In genomic region chr13:63677696-63678095, GRCm38 (mm10) we compare ENCODE assay signal across 20 mouse cellular contexts.
"Had no signal": no experiment of that assay in that cellular context is flagged by ENCODE, and none has a peak within 500 bp of the region (broad histone marks: within the 10 kb centered on the region; RNA-seq: fewer than 3 reads in every experiment).

No protein-coding gene starts in this region.

- H3K27ac ChIP-seq: limb, embryonic 12.5 days; limb, embryonic 15.5 days; liver, embryonic 14.5 days; midbrain, embryonic 15.5 days; neural tube, embryonic 12.5 days; stomach, embryonic 15.5 days had no signal

- H3K9ac ChIP-seq: limb, embryonic 12.5 days; limb, embryonic 15.5 days; liver, embryonic 14.5 days; liver, postnatal 0 days; lung, embryonic 14.5 days; midbrain, embryonic 15.5 days; neural tube, embryonic 12.5 days; stomach, embryonic 15.5 days had no signal

- H3K4me1 ChIP-seq: limb, embryonic 12.5 days; megakaryocyte, embryonic 14.5 days; midbrain, embryonic 15.5 days; neural tube, embryonic 12.5 days; stomach, embryonic 15.5 days had no signal

- H3K4me2 ChIP-seq: limb, embryonic 12.5 days; limb, embryonic 15.5 days; liver, embryonic 11.5 days; lung, embryonic 14.5 days; midbrain, embryonic 11.5 days; midbrain, embryonic 15.5 days; neural tube, embryonic 12.5 days; stomach, embryonic 15.5 days had no signal

- H3K27me3 ChIP-seq: limb, embryonic 12.5 days; limb, embryonic 15.5 days; midbrain, embryonic 15.5 days; neural tube, embryonic 12.5 days; stomach, embryonic 15.5 days had no signal

- H3K36me3 ChIP-seq: limb, embryonic 12.5 days; limb, embryonic 15.5 days; midbrain, embryonic 15.5 days; neural tube, embryonic 12.5 days; stomach, embryonic 15.5 days had no signal

- DNase-seq: kidney, adult 18-20 months; kidney, adult 9 months; kidney, postnatal 14 days; left cerebral cortex, postnatal 4 days; liver, postnatal 0 days; lung, postnatal 14 days; retina, postnatal 1 day; right cerebral cortex, postnatal 25 days; spleen, adult 18-20 months; thymus, postnatal 25 days had no signal

- H3K9me3 ChIP-seq: limb, embryonic 12.5 days; limb, embryonic 15.5 days; megakaryocyte, embryonic 14.5 days; midbrain, embryonic 15.5 days; neural tube, embryonic 12.5 days; stomach, embryonic 15.5 days had no signal

- H3K4me3 ChIP-seq: limb, embryonic 12.5 days; limb, embryonic 15.5 days; megakaryocyte, embryonic 14.5 days; midbrain, embryonic 15.5 days; neural tube, embryonic 12.5 days; stomach, embryonic 15.5 days had no signal

- ATAC-seq: liver, postnatal 0 days; midbrain, embryonic 15.5 days had no signal
